Mouse (Mus musculus) bone marrow, adult 2 months (tissue): Measurements from ENCODE around the gene Vps13c.

Experiments used
- CTCF ChIP-seq: fragments of 200-500 bp; IDR thresholded peaks from 2 replicates; pipeline ENCODE4 v1.5.1; 2011; ENCODE audit warnings: low read length, control low read depth; ENCODE audit not compliant: control insufficient read depth, insufficient read depth
- POLR2A ChIP-seq: fragments of 200-500 bp; IDR thresholded peaks from 2 replicates; pipeline ENCODE4 v1.6.1; 2011; ENCODE audit warnings: low read depth, mild to moderate bottlenecking, control low read depth, low read length, borderline replicate concordance; ENCODE audit not compliant: control insufficient read depth

- TF ChIP-seq CTCF (no peak), POLR2A (no peak)
These were observed 22.1 kb upstream of the Vps13c start for GRCm38 (mm10) chr9:67817898-67818667.
